ENCODE assay signal across 10 mouse cellular contexts in the genomic region with DNA sequence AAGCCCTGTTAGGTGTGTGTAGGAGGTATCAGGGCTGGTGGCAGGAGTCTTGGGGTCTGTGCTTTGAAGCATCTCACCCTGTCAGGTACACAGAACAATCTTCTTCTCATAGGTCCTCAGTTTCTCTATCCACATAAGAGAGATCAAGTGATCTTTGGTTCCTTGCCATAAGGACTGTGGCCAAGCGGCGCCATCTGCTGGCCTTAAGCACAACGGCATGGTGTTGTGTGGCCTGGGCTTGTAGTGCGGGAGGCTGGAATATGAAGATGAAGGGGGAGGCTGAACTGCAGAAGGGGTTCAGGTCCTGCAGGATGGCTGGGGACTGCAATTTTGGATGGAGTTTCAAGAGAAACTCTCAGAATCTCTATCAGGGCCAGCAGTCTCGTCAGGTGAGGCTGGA. TPM values are rescaled to one million over a fixed set of nuclear protein-coding genes. Genes with fewer than 3 reads are reported as not detected.
A peak's percentile ranks its signal among the peaks of the same experiment; 100 is the strongest.
DNase-seq lines count a peak whose midpoint lies in the region; ATAC-seq and TF ChIP-seq lines count a peak whose summit lies in the region.
"Had no signal": no experiment of that assay in that cellular context is flagged by ENCODE, and none has a peak within 500 bp of the region (broad histone marks: within the 10 kb centered on the region; RNA-seq: fewer than 3 reads in every experiment).

No protein-coding gene starts in this region.

- no peak overlapping the region for H3K27ac ChIP-seq in midbrain, embryonic 10.5 days (replicated peaks)
- no peak overlapping the region for H3K27ac ChIP-seq in midbrain, embryonic 13.5 days
- no peak overlapping the region for H3K27ac ChIP-seq in bone marrow, adult 2 months (ENCODE audit: control insufficient read depth, insufficient read depth, low read depth, low read length, poor library complexity)
- H3K27ac ChIP-seq: lung, embryonic 15.5 days had no signal

- no peak for TF ChIP-seq POLR2A in bone marrow, adult 2 months (IDR thresholded peaks at IDR 0.05; ENCODE audit: borderline replicate concordance, control insufficient read depth, low read depth, low read length)

- peak; percentile 16 for DNase-seq in cerebellum, adult 9-10 months
- DNase-seq in midbrain, embryonic 10.5 days (ENCODE audit: low spot score) = peak; percentile 65
- peak; percentile 70 for DNase-seq in kidney, adult 9 months
- peak; percentile 55 for DNase-seq in lung, postnatal 10 days
- DNase-seq in thymus, postnatal 4 days = peak; percentile 63

- no peak overlapping the region for H3K4me2 ChIP-seq in midbrain, embryonic 13.5 days (replicated peaks)
- H3K4me2 ChIP-seq: lung, embryonic 15.5 days had no signal

- H3K9ac ChIP-seq in midbrain, embryonic 13.5 days (replicated peaks) = no peak overlapping the region
- H3K9ac ChIP-seq: lung, embryonic 15.5 days had no signal

- H3K36me3 ChIP-seq in midbrain, embryonic 10.5 days = no peaks in the 10 kb centered on the region
- H3K36me3 ChIP-seq in midbrain, embryonic 13.5 days = no peaks in the 10 kb centered on the region
- H3K36me3 ChIP-seq: G1E; lung, embryonic 15.5 days had no signal

- peak; percentile 83 for TF ChIP-seq CTCF in bone marrow, adult 2 months (IDR thresholded peaks at IDR 0.05; ENCODE audit: control insufficient read depth, insufficient read depth, low read length)

- no peaks in the 10 kb centered on the region for H3K9me3 ChIP-seq in midbrain, embryonic 10.5 days (replicated peaks)
- H3K9me3 ChIP-seq in midbrain, embryonic 13.5 days = no peaks in the 10 kb centered on the region
- H3K9me3 ChIP-seq: lung, embryonic 15.5 days had no signal

- peaks cover 60% of the 10 kb centered on the region for H3K27me3 ChIP-seq in midbrain, embryonic 10.5 days (ENCODE audit: low read depth, poor library complexity, severe bottlenecking)
- H3K27me3 ChIP-seq in midbrain, embryonic 13.5 days = peaks cover 60% of the 10 kb centered on the region

- no peak for ATAC-seq in cerebellum, adult (ENCODE audit: insufficient number of reproducible peaks, low FRiP score, low TSS enrichment)
- no peak for ATAC-seq in midbrain, embryonic 13.5 days

- WGBS in midbrain, embryonic 10.5 days = 3% methylated on average over 5 of the region's 5 CpGs
- WGBS in midbrain, embryonic 13.5 days = 4% methylated on average over 5 of the region's 5 CpGs
- WGBS in bone marrow, adult 2 months = 5% methylated on average over 5 of the region's 5 CpGs

- no peak overlapping the region for H3K4me3 ChIP-seq in midbrain, embryonic 10.5 days
- H3K4me3 ChIP-seq in midbrain, embryonic 13.5 days (replicated peaks) = no peak overlapping the region
- H3K4me3 ChIP-seq in bone marrow, adult 2 months (replicated peaks; ENCODE audit: control insufficient read depth, low read depth, low read length) = no peak overlapping the region
- H3K4me3 ChIP-seq: lung, embryonic 15.5 days had no signal

- H3K4me1 ChIP-seq in midbrain, embryonic 10.5 days = peaks cover 35% of the 10 kb centered on the region
- H3K4me1 ChIP-seq in midbrain, embryonic 13.5 days (replicated peaks) = peaks cover 29% of the 10 kb centered on the region
- no peaks in the 10 kb centered on the region for H3K4me1 ChIP-seq in bone marrow, adult 2 months (ENCODE audit: control insufficient read depth, insufficient read depth, low read length)

RNA-seq across cellular contexts. Expression of gene Kif26a, which starts 5.8 kb away (rescaled TPM):
- polyA plus RNA-seq in midbrain, embryonic 10.5 days (2016; fragmentation: Nextera tagmentation; extraction: Ambion mirVana) = 3.3 and 4.7 TPM in 2 replicates
- polyA plus RNA-seq in midbrain, embryonic 13.5 days (2015; fragmentation: Nextera tagmentation; extraction: Ambion mirVana) = 7.0 and 11.4 TPM in 2 replicates
- 0.38 TPM in 1 of 2 replicates, not detected in the other for polyA plus RNA-seq in bone marrow, adult 2 months (2011; ENCODE audit: insufficient read depth, insufficient read length, low replicate concordance, missing spikeins)
- polyA plus RNA-seq: G1E had no signal

RNA-seq across cellular contexts. Expression of gene Aspg, which starts 33.8 kb away (rescaled TPM):
- 1.3 and 1.5 TPM in 2 replicates for polyA plus RNA-seq in midbrain, embryonic 10.5 days (2016; fragmentation: Nextera tagmentation; extraction: Ambion mirVana)
- 0.52 and 0.90 TPM in 2 replicates for polyA plus RNA-seq in midbrain, embryonic 13.5 days (2015; fragmentation: Nextera tagmentation; extraction: Ambion mirVana)
- polyA plus RNA-seq in bone marrow, adult 2 months (2011; ENCODE audit: insufficient read depth, insufficient read length, low replicate concordance, missing spikeins) = not detected in 2 replicates
- polyA plus RNA-seq: G1E had no signal

Comparison
In these comparisons a context has a peak if more than half of its experiments do, and no peak if none do; other contexts are left out.
1. DNase-seq: peak in every context shown above with its lines; median percentile 70 in kidney, adult 9 months; 65 in midbrain, embryonic 10.5 days; 63 in thymus, postnatal 4 days; 55 in lung, postnatal 10 days; 16 in cerebellum, adult 9-10 months.